Mouse (Mus musculus): ENCODE data around the gene Alkbh1.

Gene Alkbh1

DNA sequence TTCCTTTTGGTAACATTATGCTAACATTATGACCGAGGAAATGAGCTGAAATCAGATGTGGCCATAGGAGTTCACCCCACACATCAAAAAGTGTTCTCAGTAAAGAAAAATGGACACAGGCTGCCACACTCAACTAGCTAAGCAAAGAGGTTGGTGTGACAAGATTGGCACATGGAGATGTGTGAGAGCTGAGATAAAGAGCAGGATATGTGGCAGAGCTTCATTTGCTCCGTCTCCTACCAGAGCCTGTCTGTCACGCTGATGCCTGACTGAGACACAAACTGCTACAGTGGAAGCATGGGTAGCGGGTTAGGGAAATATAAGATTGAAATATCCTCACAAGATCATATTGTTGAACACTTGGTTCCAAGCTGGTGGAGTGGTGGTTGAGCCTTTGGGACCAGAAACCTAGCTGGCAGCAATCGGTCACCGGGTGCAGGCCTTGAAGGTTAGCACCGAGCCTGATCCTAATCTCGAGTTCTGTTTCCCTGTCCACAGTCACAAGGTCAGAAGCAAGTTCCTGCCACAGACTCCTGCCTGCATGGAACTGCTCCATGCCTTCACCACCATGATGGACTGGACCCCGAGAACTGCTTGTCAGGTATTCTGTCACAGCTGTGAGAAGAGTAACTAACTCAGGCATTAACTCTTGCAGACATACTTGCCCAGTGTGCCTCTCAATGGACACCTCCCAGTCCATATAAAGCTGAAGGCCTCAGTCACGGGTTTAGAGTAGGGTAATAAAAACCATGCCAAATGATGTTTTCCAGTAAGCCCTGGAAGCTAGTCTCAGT lies 63.0 kb downstream of the Alkbh1 start:
- H3K27me3 ChIP-seq (ENCODE audit: control insufficient read depth, insufficient read depth, low read length, poor library complexity, severe bottlenecking), result no peaks in the 10 kb centered on the region
- no peaks in the 10 kb centered on the region for H3K36me3 ChIP-seq (ENCODE audit: control insufficient read depth, insufficient read depth, low read length, poor library complexity, severe bottlenecking)
- no peak for DNase-seq (ENCODE audit: low read depth, low spot score)

DNA sequence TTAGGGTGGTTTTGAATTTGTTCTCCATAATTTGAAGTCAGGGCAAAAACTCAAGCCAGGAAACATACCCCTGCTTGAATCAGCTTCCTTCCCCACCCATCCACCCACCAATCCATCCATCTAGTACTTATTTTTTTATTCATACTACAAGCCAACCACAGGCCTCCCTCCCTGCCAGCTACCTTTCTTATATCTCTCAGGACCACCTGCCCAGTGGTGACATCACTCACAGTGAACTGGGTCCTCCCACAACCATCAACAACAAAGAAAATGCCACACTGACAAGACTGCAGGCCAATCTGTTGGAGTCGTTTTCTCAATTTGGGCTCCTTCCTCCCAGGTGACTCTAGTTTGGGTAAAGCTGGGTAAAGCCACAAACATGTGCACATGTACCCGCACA lies 64.3 kb downstream of the Alkbh1 start:
- DNase-seq (ENCODE audit: low read depth, low spot score), result no peak
- no peaks in the 10 kb centered on the region for H3K36me3 ChIP-seq (ENCODE audit: control insufficient read depth, insufficient read depth, low read length, poor library complexity, severe bottlenecking)
- no peaks in the 10 kb centered on the region for H3K27me3 ChIP-seq (ENCODE audit: control insufficient read depth, insufficient read depth, low read length, poor library complexity, severe bottlenecking)

Measured in splenic B cell, adult 2 months (primary cell).